Mouse (Mus musculus): ENCODE data around the gene Msrb3. TPM values are rescaled to one million over a fixed set of nuclear protein-coding genes. Genes with fewer than 3 reads are reported as not detected.

Msrb3 gene
- total RNA-seq, 2 experiments from 2014 or later, result 5.2 to 6.8 TPM

- intact Hi-C loops (cut with DNase I), result no loop called here
Observed at GRCm38 (mm10) chr10:120903843-120904468, 5.1 kb upstream of the Msrb3 start.

GRCm38 (mm10) chr10:120901746-120902145, 2.8 kb upstream of the Msrb3 start:
- intact Hi-C loops (cut with DNase I), result no loop called here
- no peak for DNase-seq (ENCODE audit: low spot score in 2 of 2)

More at GRCm38 (mm10) chr10:120903843-120904468, 5.1 kb upstream of the Msrb3 start:
- DNase-seq (ENCODE audit: low spot score in 2 of 2), result no peak

- intact Hi-C loops (cut with DNase I), result no loop called here
Observed at GRCm38 (mm10) chr10:120900096-120900495, 1.2 kb upstream of the Msrb3 start.

GRCm38 (mm10) chr10:120898357-120898756, 544 bp downstream of the Msrb3 start:
- no peak for DNase-seq (ENCODE audit: low spot score in 2 of 2)

More at GRCm38 (mm10) chr10:120900096-120900495, 1.2 kb upstream of the Msrb3 start:
- DNase-seq (ENCODE audit: low spot score in 2 of 2), result no peak

GRCm38 (mm10) chr10:120895899-120896289, 3.0 kb downstream of the Msrb3 start:
- intact Hi-C loops (cut with DNase I), result no loop called here
- no peak for DNase-seq (ENCODE audit: low spot score in 2 of 2)

More at GRCm38 (mm10) chr10:120898357-120898756, 544 bp downstream of the Msrb3 start:
- intact Hi-C loops (cut with DNase I), result no loop called here

GRCm38 (mm10) chr10:120894978-120895898, 3.7 kb downstream of the Msrb3 start:
- DNase-seq (ENCODE audit: low spot score in 2 of 2), result no peak
- intact Hi-C loops (cut with DNase I), result no loop called here

GRCm38 (mm10) chr10:120893938-120894337, 5.0 kb downstream of the Msrb3 start:
- DNase-seq (ENCODE audit: low spot score in 2 of 2), result no peak
- intact Hi-C loops (cut with DNase I), result no loop called here

- intact Hi-C loops (cut with DNase I), result no loop called here
Observed at GRCm38 (mm10) chr10:120891131-120891530, 7.8 kb downstream of the Msrb3 start.

GRCm38 (mm10) chr10:120890592-120890991, 8.3 kb downstream of the Msrb3 start:
- intact Hi-C loops (cut with DNase I), result no loop called here
- no peak for DNase-seq (ENCODE audit: low spot score in 2 of 2)

More at GRCm38 (mm10) chr10:120891131-120891530, 7.8 kb downstream of the Msrb3 start:
- no peak for DNase-seq (ENCODE audit: low spot score in 2 of 2)

- DNase-seq (ENCODE audit: low spot score in 2 of 2), result no peak
- intact Hi-C loops (cut with DNase I), result no loop called here
Observed at GRCm38 (mm10) chr10:120888531-120888930, 10.4 kb downstream of the Msrb3 start.

GRCm38 (mm10) chr10:120884220-120884619, 14.7 kb downstream of the Msrb3 start:
- intact Hi-C loops (cut with DNase I), result no loop called here
- DNase-seq (ENCODE audit: low spot score in 2 of 2), result no peak

- DNase-seq (ENCODE audit: low spot score in 2 of 2), result no peak
- intact Hi-C loops (cut with DNase I), result no loop called here
Observed at GRCm38 (mm10) chr10:120883732-120884131, 15.2 kb downstream of the Msrb3 start.

- intact Hi-C loops (cut with DNase I), result no loop called here
- DNase-seq (ENCODE audit: low spot score in 2 of 2), result no peak
Observed at GRCm38 (mm10) chr10:120883069-120883415, 15.9 kb downstream of the Msrb3 start.

- intact Hi-C loops (cut with DNase I), result no loop called here
- DNase-seq (ENCODE audit: low spot score in 2 of 2), result peak; percentile 49 to 57
Observed at GRCm38 (mm10) chr10:120882347-120883068, 16.4 kb downstream of the Msrb3 start.

- DNase-seq (ENCODE audit: low spot score in 2 of 2), result no peak
- intact Hi-C loops (cut with DNase I), result loop anchor here (5.0 kb wide), 1 partner anchor 381 kb away; no protein-coding TSS in a partner anchor
Observed at GRCm38 (mm10) chr10:120876549-120877270, 22.2 kb downstream of the Msrb3 start.

GRCm38 (mm10) chr10:120875672-120876463, 23.0 kb downstream of the Msrb3 start:
- intact Hi-C loops (cut with DNase I), result loop anchor here (5.0 kb wide), 1 partner anchor 381 kb away; no protein-coding TSS in a partner anchor
- peak; percentile 87 to 92 for DNase-seq (ENCODE audit: low spot score in 2 of 2)

GRCm38 (mm10) chr10:120874261-120874660, 24.6 kb downstream of the Msrb3 start:
- DNase-seq (ENCODE audit: low spot score in 2 of 2), result no peak
- intact Hi-C loops (cut with DNase I), result loop anchor here (5.0 kb wide), 2 partner anchors 622 to 637 kb away; no protein-coding TSS in a partner anchor

- intact Hi-C loops (cut with DNase I), result loop anchor here (5.0 kb wide), 2 partner anchors 621 to 636 kb away; no protein-coding TSS in a partner anchor
- DNase-seq (ENCODE audit: low spot score in 2 of 2), result no peak
Observed at GRCm38 (mm10) chr10:120873646-120874201, 25.2 kb downstream of the Msrb3 start.
